Mouse (Mus musculus): Measurements from ENCODE around the gene Slc25a13. TPM values are rescaled to one million over a fixed set of nuclear protein-coding genes. Genes with fewer than 3 reads are reported as not detected.
A peak's percentile ranks its signal among the peaks of the same experiment; 100 is the strongest.

The Slc25a13 gene
- total and polyA plus RNA-seq, 2 experiments from 2014 or later = 3.4 to 3.5 TPM

GRCm38 (mm10) chr6:6236788-6237298 lies 19.9 kb upstream of the Slc25a13 start:
- no peak for TF ChIP-seq CTCF (IDR thresholded peaks at IDR 0.05; ENCODE audit: low read depth)
- H3K36me3 ChIP-seq (ENCODE audit: insufficient read depth, low read length) = no peaks in the 10 kb centered on the region
- H3K4me1 ChIP-seq (ENCODE audit: insufficient read depth, low read length) = no peaks in the 10 kb centered on the region
- H3K27ac ChIP-seq = no peak overlapping the region
- DNase-seq (ENCODE audit: low spot score) (no peak), ATAC-seq (no peak)
- H3K4me3 ChIP-seq (ENCODE audit: low read length) = no peak overlapping the region
- no peaks in the 10 kb centered on the region for H3K27me3 ChIP-seq (ENCODE audit: insufficient read depth, low read length)
- no peak overlapping the region for H3K4me2 ChIP-seq (ENCODE audit: low read depth, low read length)
- 96% methylated on average over 2 of the region's 2 CpGs for WGBS
- no peak overlapping the region for H3K9ac ChIP-seq (replicated peaks; ENCODE audit: low read length)
- no peaks in the 10 kb centered on the region for H3K9me3 ChIP-seq (ENCODE audit: low read length)

GRCm38 (mm10) chr6:6230262-6230661 lies 13.3 kb upstream of the Slc25a13 start:
- no peak overlapping the region for H3K4me3 ChIP-seq (ENCODE audit: low read length)
- H3K9me3 ChIP-seq (ENCODE audit: low read length) = no peaks in the 10 kb centered on the region
- 89% methylated on average over 2 of the region's 2 CpGs for WGBS
- no peak overlapping the region for H3K27ac ChIP-seq
- H3K4me1 ChIP-seq (ENCODE audit: insufficient read depth, low read length) = no peaks in the 10 kb centered on the region
- no peak overlapping the region for H3K9ac ChIP-seq (replicated peaks; ENCODE audit: low read length)
- H3K27me3 ChIP-seq (ENCODE audit: insufficient read depth, low read length) = no peaks in the 10 kb centered on the region
- TF ChIP-seq CTCF (IDR thresholded peaks at IDR 0.05; ENCODE audit: low read depth) = no peak
- ATAC-seq = no peak
- no peaks in the 10 kb centered on the region for H3K36me3 ChIP-seq (ENCODE audit: insufficient read depth, low read length)
- DNase-seq (ENCODE audit: low spot score) = no peak
- H3K4me2 ChIP-seq (ENCODE audit: low read depth, low read length) = no peak overlapping the region

- H3K4me2 ChIP-seq (ENCODE audit: low read depth, low read length) = no peak overlapping the region
- H3K4me3 ChIP-seq (ENCODE audit: low read length) = no peak overlapping the region
- H3K36me3 ChIP-seq (ENCODE audit: insufficient read depth, low read length) = no peaks in the 10 kb centered on the region
- H3K27me3 ChIP-seq (ENCODE audit: insufficient read depth, low read length) = no peaks in the 10 kb centered on the region
- H3K9me3 ChIP-seq (ENCODE audit: low read length) = no peaks in the 10 kb centered on the region
- no peak for ATAC-seq
- H3K27ac ChIP-seq = no peak overlapping the region
- DNase-seq (ENCODE audit: low spot score) = no peak
- no peak for TF ChIP-seq CTCF (IDR thresholded peaks at IDR 0.05; ENCODE audit: low read depth)
- H3K4me1 ChIP-seq (ENCODE audit: insufficient read depth, low read length) = no peaks in the 10 kb centered on the region
- H3K9ac ChIP-seq (replicated peaks; ENCODE audit: low read length) = no peak overlapping the region
- WGBS = 75% methylated on average over 7 of the region's 7 CpGs
Observed at GRCm38 (mm10) chr6:6222721-6223120, 5.7 kb upstream of the Slc25a13 start.

- ATAC-seq (no peak), DNase-seq (ENCODE audit: low spot score) (no peak)
- 91% methylated on average over 3 of the region's 3 CpGs for WGBS
- no peaks in the 10 kb centered on the region for H3K27me3 ChIP-seq (ENCODE audit: insufficient read depth, low read length)
- H3K4me1 ChIP-seq (ENCODE audit: insufficient read depth, low read length) = peaks cover 5% of the 10 kb centered on the region; the same call in 1 of the 2 replicates
- no peak overlapping the region for H3K27ac ChIP-seq
- H3K36me3 ChIP-seq (ENCODE audit: insufficient read depth, low read length) = no peaks in the 10 kb centered on the region
- no peaks in the 10 kb centered on the region for H3K9me3 ChIP-seq (ENCODE audit: low read length)
- no peak overlapping the region for H3K9ac ChIP-seq (replicated peaks; ENCODE audit: low read length)
- no peak overlapping the region for H3K4me2 ChIP-seq (ENCODE audit: low read depth, low read length)
- TF ChIP-seq CTCF (IDR thresholded peaks at IDR 0.05; ENCODE audit: low read depth) = no peak
- H3K4me3 ChIP-seq (ENCODE audit: low read length) = no peak overlapping the region
Observed at GRCm38 (mm10) chr6:6220574-6220973, 3.6 kb upstream of the Slc25a13 start.

- H3K9me3 ChIP-seq (ENCODE audit: low read length) = no peaks in the 10 kb centered on the region
- no peaks in the 10 kb centered on the region for H3K27me3 ChIP-seq (ENCODE audit: insufficient read depth, low read length)
- no peak for DNase-seq (ENCODE audit: low spot score)
- no peak overlapping the region for H3K4me2 ChIP-seq (ENCODE audit: low read depth, low read length)
- no peak for TF ChIP-seq CTCF (IDR thresholded peaks at IDR 0.05; ENCODE audit: low read depth)
- H3K36me3 ChIP-seq (ENCODE audit: insufficient read depth, low read length) = no peaks in the 10 kb centered on the region
- 77% methylated on average over 12 of the region's 12 CpGs for WGBS
- H3K4me3 ChIP-seq (ENCODE audit: low read length) = no peak overlapping the region
- peaks cover 5% of the 10 kb centered on the region; the same call in 1 of the 2 replicates for H3K4me1 ChIP-seq (ENCODE audit: insufficient read depth, low read length)
- ATAC-seq = no peak
- H3K9ac ChIP-seq (replicated peaks; ENCODE audit: low read length) = no peak overlapping the region
- H3K27ac ChIP-seq = no peak overlapping the region
Observed at GRCm38 (mm10) chr6:6219661-6220370, 2.8 kb upstream of the Slc25a13 start.

GRCm38 (mm10) chr6:6217286-6217625 lies 283 bp upstream of the Slc25a13 start:
- DNase-seq (ENCODE audit: low spot score) (no peak), ATAC-seq (no peak)
- Histone ChIP-seq H3K27me3 (ENCODE audit: insufficient read depth, low read length) (no peaks in the 10 kb centered on the region), H3K36me3 (ENCODE audit: insufficient read depth, low read length) (no peaks in the 10 kb centered on the region), H3K9ac (replicated peaks; ENCODE audit: low read length) (peak overlapping the region; percentile 58), H3K4me3 (ENCODE audit: low read length) (peak overlapping the region; percentile 67), H3K4me2 (ENCODE audit: low read depth, low read length) (peak overlapping the region; percentile 99), H3K9me3 (ENCODE audit: low read length) (no peaks in the 10 kb centered on the region), H3K4me1 (ENCODE audit: insufficient read depth, low read length) (peaks cover 5% of the 10 kb centered on the region; the same call in 1 of the 2 replicates), H3K27ac (no peak overlapping the region)
- no peak for TF ChIP-seq CTCF (IDR thresholded peaks at IDR 0.05; ENCODE audit: low read depth)
- 10% methylated on average over 5 of the region's 5 CpGs for WGBS

GRCm38 (mm10) chr6:6216120-6216506 lies 860 bp downstream of the Slc25a13 start:
- WGBS = 41% methylated on average over 5 of the region's 5 CpGs
- peak overlapping the region; percentile 99 for H3K4me2 ChIP-seq (ENCODE audit: low read depth, low read length)
- no peak for TF ChIP-seq CTCF (IDR thresholded peaks at IDR 0.05; ENCODE audit: low read depth)
- H3K4me3 ChIP-seq (ENCODE audit: low read length) = peak overlapping the region; percentile 67
- peaks cover 5% of the 10 kb centered on the region; the same call in 1 of the 2 replicates for H3K4me1 ChIP-seq (ENCODE audit: insufficient read depth, low read length)
- DNase-seq (ENCODE audit: low spot score) (no peak), ATAC-seq (no peak)
- H3K36me3 ChIP-seq (ENCODE audit: insufficient read depth, low read length) = no peaks in the 10 kb centered on the region
- no peaks in the 10 kb centered on the region for H3K9me3 ChIP-seq (ENCODE audit: low read length)
- no peaks in the 10 kb centered on the region for H3K27me3 ChIP-seq (ENCODE audit: insufficient read depth, low read length)
- H3K27ac ChIP-seq = no peak overlapping the region
- peak overlapping the region; percentile 58; the same call in 1 of the 2 replicates for H3K9ac ChIP-seq (replicated peaks; ENCODE audit: low read length)
